Mouse (Mus musculus): ENCODE measurements at regions not wholly inside any gene's neighbourhood (a gene's known extent, or its start where the extent isn't known, plus 50 kb on each side); places are given as distances from the start of the nearest gene placed in this dataset.

GRCm38 (mm10) chr4:91503273-91503672, 102.7 kb upstream of the Elavl2 start:
- Histone ChIP-seq H3K4me3 (ENCODE audit: insufficient read depth in 1 of 2, low read depth in 1 of 2, low read length in 2 of 2, poor library complexity in 1 of 2, severe bottlenecking in 1 of 2) (no peak overlapping the region), H3K27ac (ENCODE audit: insufficient read depth, low read depth, low read length, poor library complexity, severe bottlenecking) (no peak overlapping the region), H3K9me3 (ENCODE audit: control insufficient read depth, insufficient read depth, low read depth, low read length) (no peaks in the 10 kb centered on the region), H3K36me3 (ENCODE audit: control insufficient read depth, insufficient read depth, low read length, poor library complexity, severe bottlenecking) (no peaks in the 10 kb centered on the region), H3K9ac (ENCODE audit: insufficient read depth, low read depth, low read length, poor library complexity, severe bottlenecking) (no peak overlapping the region), H3K4me1 (ENCODE audit: control insufficient read depth in 2 of 2, insufficient read depth in 2 of 2, low read length in 2 of 2, poor library complexity in 1 of 2) (no peaks in the 10 kb centered on the region)
- TF ChIP-seq CHD2 (IDR thresholded peaks at IDR 0.05; ENCODE audit: low read depth, low read length) (no peak), HCFC1 (IDR thresholded peaks at IDR 0.05; ENCODE audit: borderline replicate concordance, insufficient read depth, low read length) (no peak), ZC3H11A (IDR thresholded peaks at IDR 0.05; ENCODE audit: borderline replicate concordance, low read depth, low read length) (no peak), ZNF384 (IDR thresholded peaks at IDR 0.05; ENCODE audit: low read depth, low read length) (no peak), MAFK (IDR thresholded peaks at IDR 0.05; ENCODE audit: insufficient read depth, low read depth, low read length) (no peak)
- DNase-seq (ENCODE audit: low read depth, low spot score): no peak
- in situ Hi-C loops (cut with MboI; ENCODE audit: low sequenced_read_pairs in 2 of 2, unreplicated experiment in 2 of 2): no loop called here

DNA sequence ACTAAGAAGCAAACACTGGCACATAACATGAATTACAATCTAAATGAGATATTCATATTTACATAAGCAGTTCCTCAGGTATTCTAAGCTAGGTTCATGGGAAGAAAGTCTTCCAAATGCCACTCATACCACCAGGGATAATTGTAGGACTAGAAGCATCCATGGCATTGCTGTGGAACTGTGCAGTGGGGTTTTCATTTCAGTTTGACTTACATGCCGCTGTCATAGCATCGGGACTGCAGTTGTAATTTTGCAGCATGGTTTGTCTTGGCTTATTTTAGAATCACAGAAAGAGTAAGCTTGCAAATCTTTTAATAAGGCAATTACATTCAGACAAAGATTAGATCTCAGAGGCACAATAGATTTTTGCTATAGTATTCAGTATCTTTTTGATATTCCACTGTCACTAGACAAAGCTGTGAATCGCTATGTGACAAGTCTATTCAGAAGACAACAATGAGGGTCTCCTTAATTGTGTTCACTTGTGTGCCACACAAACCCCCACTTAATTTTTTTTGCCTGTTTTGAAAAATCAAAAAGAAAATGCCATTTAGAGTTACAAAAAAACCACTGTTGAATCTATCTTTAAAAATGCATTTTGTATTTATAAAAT, 81.4 kb upstream of the Elavl2 start:
- TF ChIP-seq MAFK (IDR thresholded peaks at IDR 0.05; ENCODE audit: insufficient read depth, low read depth, low read length): no peak
- no peak for TF ChIP-seq ZNF384 (IDR thresholded peaks at IDR 0.05; ENCODE audit: low read depth, low read length)
- no peak for TF ChIP-seq HCFC1 (IDR thresholded peaks at IDR 0.05; ENCODE audit: borderline replicate concordance, insufficient read depth, low read length)
- TF ChIP-seq ZC3H11A (IDR thresholded peaks at IDR 0.05; ENCODE audit: borderline replicate concordance, low read depth, low read length): no peak
- no peak for TF ChIP-seq CHD2 (IDR thresholded peaks at IDR 0.05; ENCODE audit: low read depth, low read length)
- H3K9me3 ChIP-seq (ENCODE audit: control insufficient read depth, insufficient read depth, low read depth, low read length): no peaks in the 10 kb centered on the region
- H3K4me1 ChIP-seq (ENCODE audit: control insufficient read depth in 2 of 2, insufficient read depth in 2 of 2, low read length in 2 of 2, poor library complexity in 1 of 2): no peaks in the 10 kb centered on the region
- H3K4me3 ChIP-seq (ENCODE audit: insufficient read depth in 1 of 2, low read depth in 1 of 2, low read length in 2 of 2, poor library complexity in 1 of 2, severe bottlenecking in 1 of 2): no peak overlapping the region
- no peak for DNase-seq (ENCODE audit: low read depth, low spot score)
- no peak overlapping the region for H3K27ac ChIP-seq (ENCODE audit: insufficient read depth, low read depth, low read length, poor library complexity, severe bottlenecking)
- in situ Hi-C loops (cut with MboI; ENCODE audit: low sequenced_read_pairs in 2 of 2, unreplicated experiment in 2 of 2): no loop called here
- H3K36me3 ChIP-seq (ENCODE audit: control insufficient read depth, insufficient read depth, low read length, poor library complexity, severe bottlenecking): no peaks in the 10 kb centered on the region
- no peak overlapping the region for H3K9ac ChIP-seq (ENCODE audit: insufficient read depth, low read depth, low read length, poor library complexity, severe bottlenecking)

Measured in ES-E14 (cell line).